Mouse (Mus musculus) cerebellum, adult 11 months (tissue): ENCODE measurements around the gene Camp.

Source experiments
- DNase-seq: peaks from one replicate; pipeline ENCODE4 v3.0.0; 2022

Camp gene

GRCm38 (mm10) chr9:109849312-109849758 is at the start of gene Camp:
Gene Camp (minus strand): TSS chr9:109849617.
- no peak for DNase-seq

- no peak for DNase-seq
Measured at GRCm38 (mm10) chr9:109898027-109898426, 48.6 kb upstream of the Camp start.

DNA sequence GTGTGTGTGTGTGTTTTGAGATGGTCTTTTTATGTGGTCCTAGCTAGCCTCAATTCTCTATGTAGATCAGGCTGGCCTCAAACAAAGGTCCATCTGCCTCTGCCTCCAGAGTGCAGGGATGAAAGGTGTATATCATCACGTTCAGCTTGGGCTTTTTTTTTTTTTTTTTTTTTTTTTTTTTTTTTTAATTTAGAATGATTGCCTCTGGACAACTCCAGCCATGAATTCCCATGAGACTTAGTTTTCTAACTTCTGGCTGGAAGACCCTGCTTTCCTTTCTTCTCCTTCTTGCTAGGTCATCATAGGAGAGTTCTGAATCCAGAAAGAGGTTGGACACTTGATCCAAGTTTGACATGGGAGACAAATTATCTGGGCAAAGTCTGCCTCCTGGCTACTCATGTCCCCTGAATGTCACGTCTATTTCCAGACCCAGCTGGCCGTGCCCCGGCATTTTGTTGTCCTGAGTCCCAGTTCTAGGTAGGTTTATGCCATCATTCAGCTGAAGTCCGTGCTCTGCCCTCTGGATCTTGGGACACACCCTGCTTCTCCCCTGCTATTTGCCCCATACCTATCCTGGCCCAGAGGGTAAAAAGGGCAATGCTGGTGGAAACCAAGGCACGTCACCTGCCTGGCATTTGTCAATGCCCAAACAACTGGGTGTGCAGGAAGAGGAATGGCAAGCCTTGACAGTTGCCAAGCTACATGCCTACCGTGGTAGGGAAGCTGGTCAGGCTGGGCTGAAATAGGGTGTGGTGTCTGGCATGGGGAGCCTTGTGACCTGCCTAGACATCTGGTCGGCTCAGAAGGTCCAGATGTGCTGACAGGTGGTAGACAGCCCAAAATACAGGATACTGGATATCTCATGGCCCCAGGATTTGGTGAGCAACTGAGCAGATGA is 47.1 kb upstream of the Camp start:
- DNase-seq = no peak

DNA sequence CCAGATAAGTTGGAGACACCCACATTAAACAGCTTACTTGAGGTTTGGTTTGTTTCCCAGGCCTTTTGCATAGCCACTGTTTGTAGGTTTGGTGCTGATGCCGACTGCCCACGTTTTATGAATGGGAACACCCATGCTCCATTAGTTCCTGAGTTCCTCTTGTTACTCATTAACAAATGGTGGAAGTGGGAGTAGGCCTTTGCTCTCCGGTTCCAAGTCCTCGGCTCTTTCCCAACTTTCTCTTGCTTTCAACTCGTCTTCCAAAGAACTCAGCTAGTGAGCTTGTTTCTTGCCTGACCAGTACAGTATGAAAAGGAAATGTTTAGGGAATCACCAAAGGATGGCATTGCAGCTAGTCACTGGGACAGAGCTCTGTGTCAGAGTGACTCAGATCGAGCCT is 46.2 kb upstream of the Camp start:
- no peak for DNase-seq

GRCm38 (mm10) chr9:109894413-109895090 is 45.1 kb upstream of the Camp start:
- peak; percentile 29 for DNase-seq

DNA sequence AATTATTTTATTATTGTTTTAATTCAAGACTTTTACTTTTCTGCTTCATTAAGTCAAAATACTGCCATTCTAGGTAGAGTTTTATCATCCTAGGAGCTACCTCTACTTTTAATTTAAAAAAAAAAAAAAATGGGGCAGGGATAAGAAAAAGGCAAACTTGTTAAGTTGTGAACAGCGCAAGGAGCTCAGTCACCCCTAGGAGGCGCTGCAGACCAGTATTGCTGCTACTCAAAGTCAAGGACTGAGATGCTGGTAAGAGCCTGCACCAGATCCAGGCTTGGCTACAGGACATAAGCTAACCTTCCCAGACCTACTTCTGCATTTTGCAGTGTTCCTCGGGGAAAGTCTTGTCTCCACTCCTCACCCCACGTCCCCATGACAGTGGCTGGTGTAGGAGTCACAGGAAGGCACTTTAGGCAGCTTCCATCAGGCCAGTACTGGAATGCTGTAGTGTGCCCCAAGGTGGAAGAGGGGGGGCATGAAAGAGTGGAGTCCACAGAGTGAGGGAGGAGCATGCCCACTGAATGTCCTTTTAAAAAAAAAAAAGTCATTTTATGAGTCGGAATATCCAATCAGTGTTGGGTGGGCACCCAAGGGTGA is 43.3 kb upstream of the Camp start:
- peak; percentile 71 for DNase-seq

- DNase-seq = peak; percentile 50
Measured at GRCm38 (mm10) chr9:109891501-109891900, 42.1 kb upstream of the Camp start.

DNA sequence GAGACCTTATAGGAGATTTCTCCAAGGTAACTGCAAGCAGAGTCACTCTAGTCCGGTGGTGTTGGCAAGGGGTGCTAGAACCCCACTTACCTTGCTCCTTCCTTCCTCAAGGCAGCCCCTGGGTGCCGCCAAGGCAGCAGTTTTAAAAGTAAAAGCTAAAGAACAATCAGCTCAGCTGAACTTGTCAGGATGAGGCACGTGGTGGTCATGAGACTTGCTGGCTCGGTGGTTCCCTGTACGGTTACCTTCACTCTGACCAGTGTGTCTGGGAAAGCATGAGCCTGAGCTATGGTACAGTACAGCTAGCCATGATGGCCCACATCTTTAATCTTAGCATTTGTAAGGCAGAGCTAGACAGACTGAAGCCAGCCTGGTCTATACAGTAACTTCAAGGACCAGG is 37.9 kb upstream of the Camp start:
- no peak for DNase-seq

DNA sequence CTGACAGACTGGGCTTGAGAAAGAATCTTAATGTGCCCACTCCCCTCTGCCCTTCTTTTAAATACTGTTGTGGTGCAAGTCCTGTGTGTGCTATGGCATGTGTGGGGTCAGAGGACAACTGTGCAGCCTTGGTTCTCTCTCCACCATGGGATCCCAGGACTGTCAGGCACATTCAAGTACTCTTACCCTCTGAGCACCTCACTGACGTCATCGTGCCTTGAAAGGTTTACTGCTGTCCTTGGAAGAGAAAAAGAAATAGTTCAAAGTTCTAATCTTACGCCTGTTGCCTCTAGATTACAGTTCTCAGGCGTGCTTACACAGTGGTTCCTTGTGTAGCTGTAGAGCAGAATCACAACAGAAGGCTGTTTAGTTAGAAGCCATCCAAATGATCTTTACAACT is 36.8 kb upstream of the Camp start:
- no peak for DNase-seq

- no peak for DNase-seq
Measured at GRCm38 (mm10) chr9:109879305-109879704, 29.9 kb upstream of the Camp start.

DNA sequence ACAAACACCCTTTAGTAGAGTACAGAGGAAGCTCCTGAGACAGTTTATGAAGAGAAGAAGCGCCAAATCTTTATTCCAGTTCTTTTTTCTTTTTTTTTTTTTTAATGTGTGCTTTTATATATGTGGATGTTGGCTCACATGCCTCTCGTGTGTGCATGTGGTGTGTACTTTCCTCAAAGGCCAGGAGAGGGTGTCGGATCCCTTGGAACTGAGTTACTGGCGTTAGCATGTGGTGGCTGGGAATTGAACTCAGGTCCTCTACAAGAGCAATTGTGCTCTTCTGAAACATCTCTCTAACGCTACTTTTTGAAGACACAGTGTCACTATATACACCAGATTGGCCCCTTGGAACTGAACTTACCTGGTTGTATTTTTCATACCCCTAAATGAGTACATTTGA is 28.2 kb upstream of the Camp start:
- no peak for DNase-seq

- no peak for DNase-seq
Measured at GRCm38 (mm10) chr9:109876756-109877155, 27.3 kb upstream of the Camp start.

- peak; percentile 73 for DNase-seq
Measured at GRCm38 (mm10) chr9:109875695-109876601, 26.5 kb upstream of the Camp start.

DNA sequence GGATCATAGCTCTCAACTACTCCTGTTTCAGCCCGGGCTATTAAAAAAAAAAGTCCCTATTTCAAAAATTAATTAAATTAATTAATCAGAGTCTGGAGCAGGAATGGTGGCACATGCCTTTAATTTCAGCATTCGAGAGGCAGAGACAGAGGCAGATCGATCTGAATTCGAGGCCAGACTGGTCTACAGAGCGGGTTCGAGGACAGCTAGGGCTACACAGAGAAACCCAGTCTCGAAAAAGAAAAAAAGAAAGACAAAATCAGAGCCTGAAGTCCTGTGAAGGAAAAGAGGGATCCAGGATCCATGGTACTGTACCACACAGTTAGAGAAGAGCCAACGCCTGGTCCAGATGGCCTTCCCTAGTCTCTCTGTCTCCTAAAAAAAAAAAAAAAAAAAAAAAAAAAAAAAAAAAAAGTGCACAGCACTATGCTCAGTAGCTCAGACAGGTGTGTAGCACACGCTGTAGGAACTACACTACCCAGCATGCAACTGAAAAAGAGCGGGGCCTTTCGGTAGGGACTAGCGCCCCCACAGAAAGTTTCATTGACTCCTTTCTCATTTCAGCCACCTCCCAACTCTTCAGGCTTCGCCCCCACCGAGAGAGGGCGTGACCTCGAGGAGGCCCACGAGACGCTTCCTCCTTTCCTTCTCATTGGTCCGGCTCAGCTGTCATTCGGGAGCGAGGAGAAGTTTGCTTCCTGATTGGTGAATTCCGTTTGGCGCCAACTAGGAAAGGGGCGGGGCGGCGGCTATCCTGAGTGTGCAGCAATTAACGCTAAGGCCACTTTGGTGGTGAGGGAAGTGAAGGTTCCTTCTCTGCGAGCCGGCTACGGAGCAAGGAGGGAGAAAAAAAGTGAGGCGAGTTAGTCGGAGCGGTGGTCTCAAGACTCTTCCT is 25.6 kb upstream of the Camp start, which contains the start of gene Cdc25a:
TSS of gene Cdc25a (plus strand) at position 783 of the 895 bp plus-strand sequence.
- peak; percentile 96 for DNase-seq

DNA sequence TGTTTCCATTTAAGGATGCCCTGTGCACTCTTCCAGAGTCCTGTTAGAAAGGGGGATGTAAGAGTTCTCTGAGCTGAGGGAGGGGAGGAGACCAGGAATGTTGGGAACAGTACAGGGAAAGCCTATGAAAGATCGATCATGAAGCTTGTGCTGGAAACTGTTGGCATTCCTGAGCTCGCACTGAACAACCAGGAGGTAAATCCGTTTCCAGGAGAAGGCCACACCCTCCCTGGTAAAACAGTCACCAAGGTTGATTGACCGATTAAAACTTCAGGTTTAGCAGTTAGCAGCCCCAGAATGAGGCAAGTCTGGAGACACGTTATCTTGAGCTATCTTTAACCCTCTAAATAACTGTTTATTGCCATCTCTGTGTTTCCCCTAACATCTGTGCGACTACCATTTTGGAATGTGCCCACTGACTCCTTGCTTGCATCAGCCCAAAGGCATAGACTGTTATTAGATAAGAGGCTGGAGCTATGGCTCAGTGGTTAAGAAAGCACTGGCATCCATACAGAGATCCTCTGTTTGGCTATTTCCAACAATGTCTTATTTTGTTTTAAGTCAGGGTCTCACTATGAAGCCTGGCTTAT is 21.7 kb upstream of the Camp start:
- DNase-seq = no peak

DNA sequence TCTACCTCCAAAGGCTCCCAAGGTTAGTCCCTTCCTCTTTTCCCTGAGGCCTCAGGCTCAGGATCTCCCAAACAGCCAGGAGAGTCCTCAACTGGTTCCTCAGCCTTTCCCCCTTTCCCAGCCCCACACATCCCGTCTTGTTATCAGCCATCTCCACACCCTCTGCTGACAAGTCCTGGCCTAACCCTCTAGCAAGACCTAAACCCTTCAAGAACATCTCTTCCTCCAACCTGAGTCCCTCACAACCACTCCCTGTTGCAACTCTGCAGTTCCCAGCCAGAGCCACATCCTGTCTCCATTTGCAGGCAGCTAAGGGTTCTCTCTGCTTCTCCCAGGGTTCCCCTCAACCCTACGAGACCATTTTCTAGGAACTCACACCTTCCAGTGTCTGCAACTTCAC is 16.8 kb upstream of the Camp start:
- no peak for DNase-seq

- DNase-seq = no peak
Measured at GRCm38 (mm10) chr9:109863085-109863484, 13.7 kb upstream of the Camp start.

- DNase-seq = peak; percentile 55
Measured at GRCm38 (mm10) chr9:109862397-109863044, 13.1 kb upstream of the Camp start.

DNA sequence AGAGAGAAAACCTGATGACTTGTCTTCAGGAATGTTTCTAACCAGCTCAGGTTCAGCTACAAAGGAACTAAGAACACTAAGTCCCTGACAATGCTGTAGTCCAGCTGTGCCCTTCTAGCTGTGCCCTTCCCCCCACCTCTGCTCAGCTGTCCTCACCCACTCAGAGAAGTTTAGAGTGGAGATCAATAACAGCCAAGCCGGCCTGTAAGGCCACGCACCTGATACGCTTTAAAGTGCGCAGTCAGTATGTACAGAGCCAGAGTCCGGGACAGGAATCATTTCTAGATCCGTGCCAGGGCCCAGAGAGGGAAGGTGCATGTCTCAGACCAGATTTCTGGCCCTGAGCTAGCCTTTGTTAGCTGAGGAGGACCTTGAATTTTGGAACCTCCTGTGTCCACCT is 6.5 kb upstream of the Camp start:
- DNase-seq = no peak

- no peak for DNase-seq
Measured at GRCm38 (mm10) chr9:109854341-109854740, 4.9 kb upstream of the Camp start.

DNA sequence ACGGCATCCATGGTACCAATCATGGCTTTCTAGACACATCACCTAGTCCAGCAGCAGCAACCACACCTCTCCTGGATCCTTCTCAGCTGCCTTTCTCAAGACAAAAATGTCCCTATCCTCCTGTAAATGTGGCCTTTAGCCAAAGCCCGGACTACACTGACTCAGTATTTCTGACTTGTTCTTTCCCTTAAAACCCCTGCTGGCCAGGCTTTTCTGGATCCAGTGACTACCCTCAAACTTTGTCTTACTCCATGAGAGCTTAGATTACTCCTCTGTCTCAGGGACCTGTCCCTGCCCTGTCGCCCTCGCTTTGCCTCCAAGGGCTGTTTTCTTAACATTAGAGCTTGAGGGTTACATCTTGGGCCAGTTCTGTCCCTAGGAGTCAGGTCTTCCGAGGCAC is 682 bp upstream of the Camp start:
- no peak for DNase-seq
